Mouse (Mus musculus) left cerebral cortex, adult 18-20 months (tissue): ENCODE measurements around the gene Ccdc62. TPM values are rescaled to one million over a fixed set of nuclear protein-coding genes. Genes with fewer than 3 reads are reported as not detected.

ENCODE experiments used
- microRNA-seq, 2 experiments: library from miRNA; unstranded; fragments of <30 nt; microRNA quantifications; one replicate each; pipeline ENCODE4 v1.2.0; 2021
- total RNA-seq, 2 experiments: library from RNA; stranded (reverse); gene quantifications; 2 replicates each; pipeline ENCODE4 v1.2.3; 2021

Gene Ccdc62
- total RNA-seq, 2 experiments from 2014 or later = 2.5 to 2.7 TPM

Small RNA genes lying within 50 kb of the gene (microRNA-seq; reads per million reads assigned to microRNA genes)
- 0.99 to 3.6 reads per million in 2 experiments for gene Mir7032

Other genes starting within 250 kb of the Ccdc62 start
- 100 to 1,000 TPM; 132 to 133 TPM for gene Clip1, start 246.1 kb upstream of the Ccdc62 start, total RNA-seq
- gene Zcchc8, start 209.6 kb upstream of the Ccdc62 start, total RNA-seq = 10 to 100 TPM; 43.0 to 49.4 TPM
- gene Rsrc2, start 181.3 kb upstream of the Ccdc62 start, total RNA-seq = 10 to 100 TPM; 79.4 to 88.4 TPM
- 1 to 10 TPM in 1 of 2 experiments, under 1 TPM in 1; 0.89 to 1.1 TPM for gene Kntc1, start 181.0 kb upstream of the Ccdc62 start, total RNA-seq
- not detected for gene Hcar2, start 65.2 kb upstream of the Ccdc62 start, total RNA-seq
- 1 to 10 TPM; 1.7 to 2.2 TPM for gene Hcar1, start 50.7 kb upstream of the Ccdc62 start, total RNA-seq
- gene Denr, start 23.5 kb upstream of the Ccdc62 start, total RNA-seq = 10 to 100 TPM; 68.1 to 74.0 TPM
- gene Gm43518, start 3.3 kb upstream of the Ccdc62 start, total RNA-seq = 1 to 10 TPM in 1 of 2 experiments, under 1 TPM in 1; 0.80 to 1.1 TPM
- gene Hip1r, start 42.9 kb downstream of the Ccdc62 start, total RNA-seq = 10 to 100 TPM; 66.5 to 67.7 TPM
- gene Vps37b, start 101.6 kb downstream of the Ccdc62 start, total RNA-seq = 10 to 100 TPM; 43.2 to 50.5 TPM
- gene Abcb9, start 165.1 kb downstream of the Ccdc62 start, total RNA-seq = 10 to 100 TPM; 53.1 to 57.1 TPM
- gene Ogfod2, start 181.6 kb downstream of the Ccdc62 start, total RNA-seq = 10 to 100 TPM; 36.3 to 39.2 TPM
- 10 to 100 TPM; 60.7 to 65.3 TPM for gene Arl6ip4, start 185.4 kb downstream of the Ccdc62 start, total RNA-seq